Mouse (Mus musculus) small intestine, adult 2 months (tissue): ENCODE data around the gene Gm37240. TPM values are rescaled to one million over a fixed set of nuclear protein-coding genes. Genes with fewer than 3 reads are reported as not detected.

Experiments
- H3K27ac ChIP-seq: fragments of 200-500 bp; 2 replicates; pipeline ENCODE4 v1.5.1; 2012; ENCODE audit warnings: low read depth, low read length, control low read depth, inconsistent platforms; ENCODE audit not compliant: insufficient read depth
- H3K27me3 ChIP-seq: fragments of 200-500 bp; 2 replicates; pipeline ENCODE4 v1.6.1; 2012; ENCODE audit warnings: mild to moderate bottlenecking, moderate library complexity, low read length, inconsistent platforms; ENCODE audit not compliant: control insufficient read depth, insufficient read depth
- H3K36me3 ChIP-seq: fragments of 200-500 bp; 2 replicates; pipeline ENCODE4 v1.6.1; 2012; ENCODE audit warnings: mild to moderate bottlenecking, low read length, control low read depth, inconsistent platforms; ENCODE audit not compliant: control insufficient read depth, insufficient read depth
- H3K4me1 ChIP-seq: fragments of 200-500 bp; 2 replicates; pipeline ENCODE4 v1.6.1; 2012; ENCODE audit warnings: low read length, inconsistent platforms, mixed read lengths; ENCODE audit not compliant: control insufficient read depth, insufficient read depth, insufficient read length
- H3K4me3 ChIP-seq: fragments of 200-500 bp; 2 replicates; pipeline ENCODE4 v1.5.1; 2012; ENCODE audit warnings: low read depth, mild to moderate bottlenecking, control low read depth, inconsistent platforms, low read length, moderate library complexity
- CTCF ChIP-seq: fragments of 200-500 bp; IDR thresholded peaks from 2 replicates; pipeline ENCODE4 v1.5.1; 2012; ENCODE audit warnings: low read depth, mild to moderate bottlenecking, control low read depth, inconsistent platforms, low read length, moderate library complexity, mixed read lengths; ENCODE audit not compliant: insufficient replicate concordance, insufficient read length; ENCODE audit errors: extremely low read depth
- POLR2A ChIP-seq: fragments of 200-500 bp; IDR thresholded peaks from 2 replicates; pipeline ENCODE4 v1.6.1; 2012; ENCODE audit warnings: low read depth, mild to moderate bottlenecking, control low read depth, inconsistent platforms, low read length, moderate library complexity
- WGBS: fragments of 180-500 bp; shearing (Covaris S2); methylation state at CpG from one replicate; pipeline ENCODE4 v1.1.7; 2018; 5-methylcytosine and 5-hydroxymethylcytosine counted together
- polyA plus RNA-seq: library from polyadenylated mRNA; depleted of rRNA; stranded (reverse); fragments of >200 nt; gene quantifications from 2 replicates; pipeline ENCODE4 v1.2.3, GENCODE M21; 2012

Gene Gm37240
- polyA plus RNA-seq, 1 experiment, result 58.2 TPM

DNA sequence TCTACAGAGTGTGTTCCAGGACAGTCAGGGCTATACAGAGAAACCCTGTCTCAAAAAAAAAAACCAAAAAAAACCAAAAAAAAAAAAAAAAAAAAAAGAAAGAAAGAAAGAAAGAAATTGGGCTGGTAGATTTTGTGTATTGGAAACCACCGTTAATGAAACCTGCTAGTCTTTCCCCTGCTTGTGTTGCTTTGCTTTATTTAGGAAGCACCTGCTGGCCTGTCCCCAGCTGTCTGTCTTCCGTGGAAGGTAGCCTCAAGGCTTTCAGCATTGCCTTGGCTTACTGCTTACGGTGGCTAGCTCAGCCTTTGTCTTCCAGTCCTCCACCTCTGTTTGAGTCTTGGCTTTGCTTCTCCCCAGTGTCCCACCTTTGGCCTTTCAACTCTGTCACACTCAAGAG lies 1060.4 kb downstream of the Gm37240 start:
- Histone ChIP-seq H3K27me3 (no peaks in the 10 kb centered on the region), H3K27ac (peak overlapping the region; percentile 53), H3K4me1 (peaks cover 4% of the 10 kb centered on the region; the same call in 1 of the 2 replicates), H3K36me3 (no peaks in the 10 kb centered on the region), H3K4me3 (no peak overlapping the region)
- TF ChIP-seq CTCF, result no peak
- no peak for TF ChIP-seq POLR2A
- WGBS, result 78% methylated on average over 3 of the region's 3 CpGs

DNA sequence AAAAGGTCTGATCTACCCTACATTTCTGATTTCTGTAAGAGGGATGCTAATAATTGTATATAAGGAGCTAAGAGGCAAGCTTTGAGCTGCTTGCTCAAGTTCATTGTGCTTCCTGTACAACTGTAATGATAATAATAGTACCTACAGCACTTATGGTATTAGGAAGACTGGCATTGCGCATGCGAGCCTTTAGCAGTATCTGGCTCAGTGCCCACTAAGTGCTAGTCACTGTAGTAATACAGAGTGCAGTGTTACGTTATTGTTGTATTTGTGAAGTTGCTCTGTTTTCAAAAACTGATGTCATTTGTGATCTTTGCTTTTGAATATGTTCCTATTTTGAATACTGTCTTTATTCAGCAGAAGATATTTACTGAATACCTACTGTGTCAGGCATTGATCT lies 1060.9 kb downstream of the Gm37240 start:
- Histone ChIP-seq H3K27ac (no peak overlapping the region), H3K36me3 (no peaks in the 10 kb centered on the region), H3K4me3 (no peak overlapping the region), H3K4me1 (peaks cover 4% of the 10 kb centered on the region; the same call in 1 of the 2 replicates), H3K27me3 (no peaks in the 10 kb centered on the region)
- TF ChIP-seq POLR2A, result no peak
- TF ChIP-seq CTCF, result no peak
- WGBS, result 18% methylated on average over 3 of the region's 3 CpGs

DNA sequence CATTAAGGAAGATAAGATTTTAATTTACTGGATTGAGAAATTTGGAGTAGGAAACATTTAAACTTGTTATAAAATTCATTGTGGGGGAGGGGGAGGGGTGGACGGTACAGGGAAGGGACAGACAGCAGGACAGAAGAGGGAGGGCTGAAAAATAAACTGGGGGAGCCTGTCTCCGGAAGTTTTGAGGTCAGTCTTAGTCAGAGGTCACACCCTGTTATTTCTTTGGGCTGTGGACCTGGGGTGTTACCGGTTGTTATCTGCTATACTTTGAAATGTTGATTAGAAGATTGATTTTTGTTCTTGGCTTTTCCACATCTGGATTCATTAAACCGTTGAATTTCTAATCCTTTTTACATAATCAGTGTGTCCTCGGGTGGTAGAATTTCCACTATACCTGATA lies 1061.3 kb downstream of the Gm37240 start:
- Histone ChIP-seq H3K4me1 (peaks cover 4% of the 10 kb centered on the region; the same call in 1 of the 2 replicates), H3K27me3 (no peaks in the 10 kb centered on the region), H3K36me3 (no peaks in the 10 kb centered on the region), H3K4me3 (0 out of 2 replicates have a peak overlapping the region, but pooled peaks have one; percentile 12), H3K27ac (peak overlapping the region; percentile 34; the same call in 1 of the 2 replicates)
- no peak for TF ChIP-seq POLR2A
- no peak for TF ChIP-seq CTCF
- WGBS, result 16% methylated on average over 5 of the region's 5 CpGs

DNA sequence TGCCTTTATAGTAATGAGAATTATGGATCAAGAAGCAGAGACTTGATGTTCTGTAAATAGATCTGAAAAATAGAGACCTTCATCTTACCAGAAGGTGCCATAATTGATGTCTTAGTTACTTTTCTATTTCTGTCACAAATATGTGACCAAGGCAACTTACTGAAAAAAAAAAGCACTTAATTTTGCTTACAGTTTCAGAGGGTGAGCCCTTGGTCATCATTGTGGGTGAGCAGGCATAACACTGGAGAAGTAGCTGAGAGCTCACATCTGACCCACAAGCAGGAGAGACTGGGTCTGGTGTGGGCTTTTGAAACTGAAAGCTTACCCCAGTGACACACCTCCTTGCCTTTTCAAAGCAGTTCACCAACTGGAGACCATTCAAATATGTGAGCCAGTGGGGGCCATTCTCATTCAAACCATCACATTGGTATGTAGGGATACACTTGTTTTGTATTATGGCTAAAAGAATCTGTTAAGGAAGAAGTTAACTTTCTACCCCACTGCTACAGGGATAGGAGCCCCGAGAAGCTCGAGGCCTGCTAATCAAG lies 1066.6 kb downstream of the Gm37240 start:
- H3K36me3 ChIP-seq, result no peaks in the 10 kb centered on the region; the same call in 1 of the 2 replicates
- no peak overlapping the region for H3K27ac ChIP-seq
- 85% methylated on average over 2 of the region's 2 CpGs for WGBS
- TF ChIP-seq CTCF, result no peak
- TF ChIP-seq POLR2A, result no peak
- no peaks in the 10 kb centered on the region; the same call in 1 of the 2 replicates for H3K4me1 ChIP-seq
- no peak overlapping the region for H3K4me3 ChIP-seq
- no peaks in the 10 kb centered on the region for H3K27me3 ChIP-seq

DNA sequence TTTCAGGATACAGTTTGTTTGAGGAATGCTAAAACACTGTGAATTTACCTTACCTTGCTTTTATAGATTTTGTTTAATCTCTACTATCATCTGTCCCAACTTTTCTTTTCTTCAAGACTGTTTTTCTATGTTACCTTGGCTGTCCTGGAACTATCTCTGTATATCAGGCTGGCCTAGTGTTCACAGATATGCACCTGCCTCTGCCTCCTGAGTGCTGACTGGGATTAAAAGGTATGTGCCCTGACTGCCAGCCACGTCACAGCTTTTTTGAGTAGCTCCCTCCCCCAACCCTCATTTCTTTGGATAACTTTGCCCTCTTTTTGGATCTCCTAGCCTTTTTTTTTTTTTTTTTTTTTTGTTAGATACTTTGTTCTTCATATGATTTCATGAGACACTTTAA lies 1070.4 kb downstream of the Gm37240 start:
- H3K36me3 ChIP-seq, result no peaks in the 10 kb centered on the region; the same call in 1 of the 2 replicates
- 76% methylated on average over 1 of the region's 1 CpGs for WGBS
- no peak overlapping the region for H3K27ac ChIP-seq
- TF ChIP-seq POLR2A, result no peak
- no peak for TF ChIP-seq CTCF
- no peak overlapping the region for H3K4me3 ChIP-seq
- peaks cover 3% of the 10 kb centered on the region for H3K4me1 ChIP-seq
- no peaks in the 10 kb centered on the region for H3K27me3 ChIP-seq

DNA sequence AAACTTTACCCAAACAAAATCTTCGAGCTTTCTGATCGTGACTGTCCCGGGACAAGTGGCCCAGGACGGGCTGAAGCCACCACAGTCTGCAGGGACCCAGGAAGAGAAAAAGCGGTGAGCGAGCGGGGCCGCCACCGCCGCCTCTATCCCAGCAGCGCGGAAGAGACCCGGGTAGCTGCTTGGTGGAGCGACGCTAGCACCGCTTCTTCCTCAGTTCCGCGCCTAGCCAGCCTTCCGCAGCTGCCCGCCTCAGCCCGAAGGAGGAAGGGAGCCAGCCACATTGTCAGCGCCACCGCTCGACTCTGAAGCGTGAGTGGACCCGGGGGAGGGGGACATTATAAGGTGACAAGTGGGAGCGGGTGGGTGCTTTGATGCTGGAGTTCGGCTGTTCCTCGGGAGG lies 1071.9 kb downstream of the Gm37240 start:
- TF ChIP-seq POLR2A (0 out of 2 replicates have a peak, but pooled peaks have one; percentile 15), CTCF (no peak)
- WGBS, result under 1% methylated on average over 29 of the region's 29 CpGs
- H3K36me3 ChIP-seq, result no peaks in the 10 kb centered on the region; the same call in 1 of the 2 replicates
- peaks cover 3% of the 10 kb centered on the region for H3K4me1 ChIP-seq
- no peak overlapping the region; the same call in 1 of the 2 replicates for H3K27ac ChIP-seq
- H3K4me3 ChIP-seq, result peak overlapping the region; percentile 95
- H3K27me3 ChIP-seq, result no peaks in the 10 kb centered on the region

DNA sequence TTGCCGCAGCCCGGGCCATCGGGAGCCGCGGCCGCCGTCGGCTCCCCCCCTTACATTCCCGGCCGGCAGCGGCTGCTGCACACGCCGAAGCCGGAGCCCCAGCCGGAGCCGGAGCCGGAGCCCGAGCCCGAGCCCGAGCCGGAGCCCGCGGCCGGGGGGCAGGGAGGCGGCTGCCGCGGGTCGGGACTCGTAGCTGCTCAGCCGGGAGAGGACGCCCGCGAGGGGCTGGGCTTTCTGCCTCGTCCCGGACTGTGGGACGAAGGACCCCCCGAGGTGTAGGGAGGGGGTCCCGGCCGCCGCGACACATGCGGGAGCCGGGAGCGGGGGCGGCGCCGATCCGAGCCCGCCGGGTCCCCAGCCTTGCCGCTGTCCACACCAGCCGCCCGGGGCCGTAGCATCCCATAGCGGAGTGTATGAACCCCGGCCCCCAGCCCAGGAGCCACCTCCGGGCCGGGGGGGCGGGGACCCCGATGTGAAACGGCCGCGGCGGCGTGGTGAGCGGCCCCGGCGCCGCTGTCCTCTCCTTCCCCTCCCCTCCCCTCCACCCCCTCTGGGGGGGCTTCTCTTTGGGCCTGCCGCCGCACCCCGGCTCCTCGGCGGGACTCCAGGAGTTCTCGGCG lies 1072.4 kb downstream of the Gm37240 start, which contains the start of gene Fbxw7:
Gene Fbxw7 (plus strand): TSS at position 507 of the 620 bp plus-strand sequence.
- no peak for TF ChIP-seq CTCF
- no peak for TF ChIP-seq POLR2A
- Histone ChIP-seq H3K36me3 (no peaks in the 10 kb centered on the region; the same call in 1 of the 2 replicates), H3K4me1 (peaks cover 3% of the 10 kb centered on the region), H3K27me3 (no peaks in the 10 kb centered on the region), H3K4me3 (peak within 1 kb of the TSS; percentile 95), H3K27ac (peak within 1 kb of the TSS; percentile 93)
- WGBS, result 1% methylated on average over 72 of the region's 76 CpGs
